Mouse (Mus musculus): ENCODE results near the gene Ppp3ca. TPM values are rescaled to one million over a fixed set of nuclear protein-coding genes. Genes with fewer than 3 reads are reported as not detected.
"Not testable (repeated sequence)": the region's sequence is repeated elsewhere in the genome, so short reads cannot be mapped to it uniquely, and the experiment has no call there.

The Ppp3ca gene
- polyA plus RNA-seq, 1 experiment from 2014 or later = 119 TPM

- H3K4me2 ChIP-seq = no peak overlapping the region
- no peak for ATAC-seq (ENCODE audit: insufficient number of reproducible peaks, insufficient read depth, low FRiP score, low TSS enrichment, low read depth)
- no peak overlapping the region for H3K9ac ChIP-seq (replicated peaks)
- H3K36me3 ChIP-seq = no peaks in the 10 kb centered on the region
- no peaks in the 10 kb centered on the region for H3K27me3 ChIP-seq
- no peaks in the 10 kb centered on the region for H3K9me3 ChIP-seq
- 62% methylated on average over 9 of the region's 9 CpGs for WGBS
- peaks cover 22% of the 10 kb centered on the region for H3K4me1 ChIP-seq (replicated peaks)
- no peak overlapping the region for H3K27ac ChIP-seq
- H3K4me3 ChIP-seq (replicated peaks) = no peak overlapping the region
Observed at GRCm38 (mm10) chr3:136688101-136688586, 18.2 kb downstream of the Ppp3ca start.

DNA sequence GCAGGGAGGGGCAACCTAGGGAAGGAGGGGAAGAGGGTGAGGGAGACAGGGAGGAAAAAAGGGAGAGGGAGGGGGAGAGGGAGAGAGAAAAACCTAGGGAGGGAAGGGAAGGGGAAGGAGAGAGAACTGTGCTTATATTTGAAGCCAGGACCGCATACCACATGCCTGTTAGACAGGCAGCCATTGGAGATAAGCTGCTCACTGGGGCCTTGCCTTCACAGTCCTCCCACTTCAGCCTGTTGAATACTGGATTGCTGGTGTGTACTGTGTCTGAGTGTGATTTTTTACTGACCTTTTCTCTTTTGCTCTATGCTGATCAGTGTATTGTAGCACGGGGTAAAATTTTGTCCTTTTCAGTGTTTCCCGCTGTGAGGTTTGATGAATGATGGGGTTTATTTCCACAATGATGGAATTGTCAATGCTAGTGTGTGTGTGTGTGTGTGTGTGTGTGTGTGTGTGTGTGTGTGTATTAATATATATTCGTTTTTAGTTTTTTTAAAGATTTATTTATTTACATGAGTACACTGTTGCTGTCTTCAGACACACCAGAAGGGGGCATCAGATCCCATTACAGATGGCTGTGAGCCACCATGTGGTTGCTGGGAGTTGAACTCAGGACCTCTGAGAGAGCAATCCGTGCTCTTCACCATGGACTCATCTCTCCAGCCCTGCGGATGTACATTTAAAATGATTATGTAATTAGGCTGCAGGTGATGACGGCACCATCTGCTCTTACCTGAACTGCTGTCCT is 20.0 kb downstream of the Ppp3ca start:
- peaks cover 17% of the 10 kb centered on the region for H3K4me1 ChIP-seq (replicated peaks)
- H3K27me3 ChIP-seq = no peaks in the 10 kb centered on the region
- ATAC-seq (ENCODE audit: insufficient number of reproducible peaks, insufficient read depth, low FRiP score, low TSS enrichment, low read depth) = no peak

DNA sequence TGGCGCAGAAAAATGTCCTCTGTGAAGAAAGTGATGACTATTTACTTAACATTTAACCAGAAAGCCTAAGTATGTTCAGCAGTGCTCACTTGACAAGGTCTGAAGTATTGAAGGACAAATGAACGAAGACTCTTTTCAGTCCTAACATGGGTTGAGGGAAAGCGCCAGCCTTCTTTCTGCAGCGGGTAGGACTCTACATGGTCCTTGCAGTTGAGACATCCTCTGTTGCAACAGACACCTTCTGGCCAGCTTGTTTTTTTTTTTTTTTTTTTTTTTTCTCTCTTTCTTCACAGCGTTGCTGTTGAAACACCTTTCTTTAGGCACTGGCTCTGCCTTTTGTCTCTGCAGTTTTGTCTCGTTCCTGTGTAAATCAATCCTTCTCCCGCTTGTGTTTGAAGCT is 22.1 kb downstream of the Ppp3ca start:
- H3K4me1 ChIP-seq (replicated peaks) = peaks cover 17% of the 10 kb centered on the region
- no peak overlapping the region for H3K4me2 ChIP-seq
- ATAC-seq (ENCODE audit: insufficient number of reproducible peaks, insufficient read depth, low FRiP score, low TSS enrichment, low read depth) = no peak
- H3K4me3 ChIP-seq (replicated peaks) = no peak overlapping the region
- H3K36me3 ChIP-seq = no peaks in the 10 kb centered on the region
- no peak overlapping the region for H3K27ac ChIP-seq
- 74% methylated on average over 7 of the region's 7 CpGs for WGBS
- H3K9me3 ChIP-seq = no peaks in the 10 kb centered on the region
- no peak overlapping the region for H3K9ac ChIP-seq (replicated peaks)
- no peaks in the 10 kb centered on the region for H3K27me3 ChIP-seq

More for the DNA sequence above, 20.0 kb downstream of the Ppp3ca start:
- H3K9me3 ChIP-seq = no peaks in the 10 kb centered on the region
- WGBS = 91% methylated on average over 7 of the region's 7 CpGs
- H3K9ac ChIP-seq (replicated peaks) = no peak overlapping the region
- H3K4me3 ChIP-seq (replicated peaks) = no peak overlapping the region
- no peak overlapping the region for H3K4me2 ChIP-seq
- no peak overlapping the region for H3K27ac ChIP-seq
- H3K36me3 ChIP-seq = no peaks in the 10 kb centered on the region

DNA sequence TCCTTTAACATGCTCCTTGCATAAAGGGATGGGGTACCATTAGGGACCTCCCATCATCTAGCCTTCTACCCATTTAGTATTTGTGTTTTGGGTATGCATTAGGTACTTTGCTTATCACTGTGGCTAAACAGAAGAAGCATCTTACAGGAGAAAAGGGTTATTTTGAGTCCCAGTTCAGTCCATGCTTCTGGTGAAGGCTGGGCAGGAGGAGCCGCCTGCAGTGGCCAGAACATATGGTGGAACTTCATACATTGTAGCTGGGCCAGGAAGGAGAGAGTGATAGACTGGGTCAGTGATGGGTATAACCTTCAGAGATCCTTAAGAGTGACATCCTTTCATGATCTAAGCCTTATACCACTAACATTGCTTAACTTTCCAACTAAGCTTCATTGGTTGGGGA is 23.6 kb downstream of the Ppp3ca start:
- Histone ChIP-seq H3K27ac (no peak overlapping the region), H3K4me1 (replicated peaks) (peaks cover 9% of the 10 kb centered on the region), H3K27me3 (no peaks in the 10 kb centered on the region), H3K9me3 (no peaks in the 10 kb centered on the region), H3K36me3 (no peaks in the 10 kb centered on the region), H3K4me2 (no peak overlapping the region), H3K4me3 (replicated peaks) (no peak overlapping the region), H3K9ac (replicated peaks) (no peak overlapping the region)
- 94% methylated on average over 1 of the region's 1 CpGs for WGBS
- ATAC-seq (ENCODE audit: insufficient number of reproducible peaks, insufficient read depth, low FRiP score, low TSS enrichment, low read depth) = no peak

- Histone ChIP-seq H3K27me3 (no peaks in the 10 kb centered on the region), H3K27ac (no peak overlapping the region), H3K4me3 (replicated peaks) (no peak overlapping the region), H3K9me3 (no peaks in the 10 kb centered on the region), H3K4me1 (replicated peaks) (peaks cover 13% of the 10 kb centered on the region), H3K36me3 (no peaks in the 10 kb centered on the region), H3K4me2 (no peak overlapping the region), H3K9ac (replicated peaks) (no peak overlapping the region)
- WGBS = 83% methylated on average over 3 of the region's 3 CpGs
- no peak for ATAC-seq (ENCODE audit: insufficient number of reproducible peaks, insufficient read depth, low FRiP score, low TSS enrichment, low read depth)
Observed at GRCm38 (mm10) chr3:136697626-136698191, 27.8 kb downstream of the Ppp3ca start.

DNA sequence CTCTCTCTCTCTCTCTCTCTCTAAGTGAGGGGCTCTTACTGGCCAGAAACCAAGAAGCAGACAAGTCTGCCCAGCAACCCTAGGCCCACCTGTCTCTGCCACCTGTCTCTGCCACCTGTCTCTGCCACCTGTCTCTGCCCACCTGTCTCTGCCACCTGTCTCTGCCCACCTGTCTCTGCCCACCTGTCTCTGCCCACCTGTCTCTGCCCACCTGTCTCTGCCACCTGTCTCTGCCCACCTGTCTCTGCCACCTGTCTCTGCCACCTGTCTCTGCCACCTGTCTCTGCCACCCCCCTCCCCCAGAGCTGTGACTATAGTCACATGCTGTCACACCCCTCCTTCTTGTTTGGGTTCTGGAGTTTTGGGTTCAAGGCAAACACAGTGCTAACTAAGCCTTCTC is 29.8 kb downstream of the Ppp3ca start:
- ATAC-seq (ENCODE audit: insufficient number of reproducible peaks, insufficient read depth, low FRiP score, low TSS enrichment, low read depth); H3K4me3 ChIP-seq (replicated peaks); H3K9me3 ChIP-seq; H3K4me2 ChIP-seq; H3K36me3 ChIP-seq; H3K27ac ChIP-seq; H3K9ac ChIP-seq (replicated peaks); H3K27me3 ChIP-seq: not testable (repeated sequence)
- H3K4me1 ChIP-seq (replicated peaks) = peaks cover 30% of the 10 kb centered on the region

DNA sequence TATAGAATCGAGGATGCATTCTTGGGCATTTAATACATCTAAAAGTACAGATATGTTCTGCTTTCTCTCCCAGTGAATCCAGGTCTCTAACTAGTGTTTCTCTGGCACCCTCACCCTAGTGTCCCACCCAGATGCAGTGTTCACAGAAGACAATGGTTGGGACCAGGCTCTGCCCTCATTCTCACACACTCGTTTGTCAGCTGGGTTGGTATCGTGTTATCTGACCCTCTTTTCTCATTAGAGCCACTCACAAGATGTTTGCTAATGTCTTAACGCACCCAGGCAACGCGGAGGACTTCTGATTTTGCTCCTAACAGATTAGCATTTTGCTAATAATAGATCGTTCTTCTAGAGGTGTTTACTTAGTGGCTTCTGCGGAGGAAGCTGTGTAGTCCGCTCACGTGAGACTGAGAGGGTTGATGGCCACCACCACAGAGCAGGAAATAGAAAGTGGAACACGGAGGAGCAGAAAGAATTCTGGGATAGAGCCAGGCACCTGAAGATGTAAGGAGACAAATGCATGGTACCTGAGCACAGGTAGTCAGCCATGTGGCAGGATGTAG is 30.6 kb downstream of the Ppp3ca start:
- H3K36me3 ChIP-seq = no peaks in the 10 kb centered on the region
- no peak overlapping the region for H3K4me2 ChIP-seq
- no peaks in the 10 kb centered on the region for H3K9me3 ChIP-seq
- H3K4me1 ChIP-seq (replicated peaks) = peaks cover 38% of the 10 kb centered on the region
- no peak overlapping the region for H3K27ac ChIP-seq
- no peaks in the 10 kb centered on the region for H3K27me3 ChIP-seq
- WGBS = 83% methylated on average over 11 of the region's 11 CpGs
- H3K4me3 ChIP-seq (replicated peaks) = no peak overlapping the region
- no peak for ATAC-seq (ENCODE audit: insufficient number of reproducible peaks, insufficient read depth, low FRiP score, low TSS enrichment, low read depth)
- H3K9ac ChIP-seq (replicated peaks) = no peak overlapping the region

- no peaks in the 10 kb centered on the region for H3K36me3 ChIP-seq
- no peaks in the 10 kb centered on the region for H3K9me3 ChIP-seq
- ATAC-seq (ENCODE audit: insufficient number of reproducible peaks, insufficient read depth, low FRiP score, low TSS enrichment, low read depth) = no peak
- H3K9ac ChIP-seq (replicated peaks) = no peak overlapping the region
- 76% methylated on average over 2 of the region's 2 CpGs for WGBS
- H3K27me3 ChIP-seq = no peaks in the 10 kb centered on the region
- H3K4me3 ChIP-seq (replicated peaks) = no peak overlapping the region
- no peak overlapping the region for H3K27ac ChIP-seq
- H3K4me1 ChIP-seq (replicated peaks) = peaks cover 56% of the 10 kb centered on the region
- no peak overlapping the region for H3K4me2 ChIP-seq
Observed at GRCm38 (mm10) chr3:136702861-136703260, 32.9 kb downstream of the Ppp3ca start.

GRCm38 (mm10) chr3:136704515-136705247 is 34.8 kb downstream of the Ppp3ca start:
- Histone ChIP-seq H3K4me1 (replicated peaks) (peaks cover 66% of the 10 kb centered on the region), H3K27ac (no peak overlapping the region), H3K9ac (replicated peaks) (no peak overlapping the region), H3K4me3 (replicated peaks) (no peak overlapping the region), H3K4me2 (no peak overlapping the region; the same call in 1 of the 2 replicates), H3K27me3 (no peaks in the 10 kb centered on the region), H3K9me3 (no peaks in the 10 kb centered on the region), H3K36me3 (no peaks in the 10 kb centered on the region)
- WGBS = 63% methylated on average over 12 of the region's 12 CpGs
- ATAC-seq (ENCODE audit: insufficient number of reproducible peaks, insufficient read depth, low FRiP score, low TSS enrichment, low read depth) = 0 out of 2 replicates have a peak, but pooled peaks have one; percentile 11

DNA sequence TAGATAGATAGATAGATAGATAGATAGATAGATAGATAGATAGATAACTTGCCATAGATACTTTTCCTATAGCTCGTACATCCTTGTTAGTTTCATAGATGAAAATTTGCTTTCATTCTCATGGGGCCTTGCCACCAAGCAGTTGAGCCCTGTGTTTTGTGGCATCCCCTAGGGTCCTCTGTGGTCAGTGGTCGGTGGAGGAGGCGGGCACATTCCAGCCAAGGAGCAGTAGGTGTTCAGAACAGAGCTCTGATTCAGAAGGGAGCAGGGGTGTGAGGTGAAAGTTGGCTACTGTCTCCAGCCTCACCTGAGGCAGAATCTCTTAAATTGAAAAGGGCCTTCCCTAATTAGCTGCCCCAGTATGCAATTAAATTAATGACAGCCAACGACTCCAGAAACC is 36.1 kb downstream of the Ppp3ca start:
- H3K27me3 ChIP-seq = no peaks in the 10 kb centered on the region
- H3K9ac ChIP-seq (replicated peaks) = no peak overlapping the region
- H3K4me2 ChIP-seq = no peak overlapping the region
- no peak overlapping the region for H3K4me3 ChIP-seq (replicated peaks)
- 54% methylated on average over 4 of the region's 4 CpGs for WGBS
- H3K9me3 ChIP-seq = no peaks in the 10 kb centered on the region
- ATAC-seq (ENCODE audit: insufficient number of reproducible peaks, insufficient read depth, low FRiP score, low TSS enrichment, low read depth) = no peak
- no peaks in the 10 kb centered on the region for H3K36me3 ChIP-seq
- peaks cover 66% of the 10 kb centered on the region for H3K4me1 ChIP-seq (replicated peaks)
- no peak overlapping the region for H3K27ac ChIP-seq

DNA sequence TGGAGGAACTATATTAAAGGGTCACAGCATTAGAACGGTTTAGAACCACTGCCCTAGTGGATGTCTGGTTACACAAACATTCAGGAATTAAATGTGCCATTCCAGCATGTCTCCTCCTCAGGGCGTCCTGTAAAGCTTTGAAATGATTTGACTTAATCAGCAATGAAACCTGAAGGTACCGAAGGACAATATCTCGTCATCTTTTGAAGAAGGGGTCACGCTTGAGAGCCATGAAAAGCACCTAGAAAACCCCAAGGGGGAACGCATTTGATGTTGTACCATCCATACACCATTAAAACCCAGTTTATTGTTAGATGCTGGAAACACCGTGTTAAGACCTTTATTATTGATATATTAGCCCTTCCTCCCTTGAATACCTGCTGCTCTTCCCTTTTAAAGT is 36.8 kb downstream of the Ppp3ca start:
- WGBS = 56% methylated on average over 7 of the region's 7 CpGs
- no peaks in the 10 kb centered on the region for H3K9me3 ChIP-seq
- peaks cover 62% of the 10 kb centered on the region for H3K4me1 ChIP-seq (replicated peaks)
- no peak overlapping the region for H3K9ac ChIP-seq (replicated peaks)
- H3K36me3 ChIP-seq = peaks cover 3% of the 10 kb centered on the region; the same call in 1 of the 2 replicates
- H3K27me3 ChIP-seq = no peaks in the 10 kb centered on the region
- ATAC-seq (ENCODE audit: insufficient number of reproducible peaks, insufficient read depth, low FRiP score, low TSS enrichment, low read depth) = no peak
- no peak overlapping the region for H3K4me3 ChIP-seq (replicated peaks)
- no peak overlapping the region for H3K4me2 ChIP-seq
- no peak overlapping the region for H3K27ac ChIP-seq

Data from limb, embryonic 12.5 days (tissue).